Mouse (Mus musculus): ENCODE measurements at regions not wholly inside any gene's neighbourhood (a gene's known extent, or its start where the extent isn't known, plus 50 kb on each side); places are given as distances from the start of the nearest gene placed in this dataset.

- no peak for TF ChIP-seq CTCF (IDR thresholded peaks at IDR 0.05; ENCODE audit: low read depth)
- TF ChIP-seq EP300 (IDR thresholded peaks at IDR 0.05; ENCODE audit: low read depth), result no peak
Measured at GRCm38 (mm10) chr17:63761058-63761457, 101.8 kb upstream of the Fer start.

Measured in liver, postnatal 0 days (tissue).